Mouse (Mus musculus): ENCODE data around the gene Pnpo. TPM values are rescaled to one million over a fixed set of nuclear protein-coding genes. Genes with fewer than 3 reads are reported as not detected.

The Pnpo gene
- polyA plus RNA-seq, 1 experiment from 2014 or later, result 28.2 TPM

DNA sequence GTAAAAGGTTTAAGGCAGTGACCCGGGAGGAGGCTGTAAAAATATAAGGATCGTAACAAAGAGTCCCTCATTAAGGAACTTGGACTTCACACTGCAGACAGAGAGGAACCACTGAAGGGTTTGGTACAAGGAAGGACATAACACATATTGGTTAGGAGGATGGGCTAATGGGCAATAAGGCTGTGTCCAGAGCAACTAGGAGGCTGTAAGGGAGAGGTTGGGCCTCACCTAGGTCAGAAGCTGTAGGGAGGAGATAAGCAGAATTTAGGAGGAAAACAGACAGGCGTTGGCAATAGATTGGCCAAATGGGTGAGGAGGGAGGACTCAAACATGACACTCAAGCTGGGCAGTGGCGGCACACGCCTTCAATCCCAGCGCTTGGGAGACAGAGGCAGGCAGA is 26.4 kb downstream of the Pnpo start:
- Histone ChIP-seq H3K9ac (no peak overlapping the region), H3K4me3 (replicated peaks) (no peak overlapping the region), H3K27me3 (no peaks in the 10 kb centered on the region), H3K9me3 (replicated peaks) (no peaks in the 10 kb centered on the region), H3K4me2 (replicated peaks) (no peak overlapping the region), H3K27ac (replicated peaks) (no peak overlapping the region), H3K36me3 (0 out of 2 replicates have a peak, but pooled peaks cover 9% of the 10 kb centered on the region), H3K4me1 (peaks cover 15% of the 10 kb centered on the region)
- WGBS, result 94% methylated on average over 6 of the region's 6 CpGs
- no peak for ATAC-seq (ENCODE audit: insufficient number of reproducible peaks, low FRiP score, low TSS enrichment, low read depth)

- Histone ChIP-seq H3K4me1 (peaks cover 15% of the 10 kb centered on the region), H3K36me3 (peaks cover 14% of the 10 kb centered on the region; the same call in 1 of the 2 replicates), H3K9me3 (replicated peaks) (no peaks in the 10 kb centered on the region), H3K9ac (no peak overlapping the region), H3K4me2 (replicated peaks) (peak overlapping the region; percentile 91), H3K27me3 (no peaks in the 10 kb centered on the region), H3K27ac (replicated peaks) (peak overlapping the region; percentile 49; the same call in 1 of the 2 replicates), H3K4me3 (replicated peaks) (peak overlapping the region; percentile 84)
- 29% methylated on average over 13 of the region's 13 CpGs for WGBS
- no peak for ATAC-seq (ENCODE audit: insufficient number of reproducible peaks, low FRiP score, low TSS enrichment, low read depth)
These were observed 26.8 kb downstream of the Pnpo start for GRCm38 (mm10) chr11:96916885-96917396.

GRCm38 (mm10) chr11:96916044-96916884 is 27.5 kb downstream of the Pnpo start, which contains the start of gene Cdk5rap3:
Cdk5rap3 (minus strand) TSS chr11:96916496.
- H3K4me3 ChIP-seq (replicated peaks), result peak within 1 kb of the TSS; percentile 84
- no peaks in the 10 kb centered on the region for H3K9me3 ChIP-seq (replicated peaks)
- no peaks in the 10 kb centered on the region for H3K27me3 ChIP-seq
- peak within 1 kb of the TSS; percentile 88 for H3K27ac ChIP-seq (replicated peaks)
- WGBS, result under 1% methylated on average over 55 of the region's 55 CpGs
- ATAC-seq (ENCODE audit: insufficient number of reproducible peaks, low FRiP score, low TSS enrichment, low read depth), result peak; percentile 97
- peaks cover 15% of the 10 kb centered on the region for H3K4me1 ChIP-seq
- peak within 1 kb of the TSS; percentile 66 for H3K9ac ChIP-seq
- H3K36me3 ChIP-seq, result peaks cover 21% of the 10 kb centered on the region
- H3K4me2 ChIP-seq (replicated peaks), result peak within 1 kb of the TSS; percentile 91

DNA sequence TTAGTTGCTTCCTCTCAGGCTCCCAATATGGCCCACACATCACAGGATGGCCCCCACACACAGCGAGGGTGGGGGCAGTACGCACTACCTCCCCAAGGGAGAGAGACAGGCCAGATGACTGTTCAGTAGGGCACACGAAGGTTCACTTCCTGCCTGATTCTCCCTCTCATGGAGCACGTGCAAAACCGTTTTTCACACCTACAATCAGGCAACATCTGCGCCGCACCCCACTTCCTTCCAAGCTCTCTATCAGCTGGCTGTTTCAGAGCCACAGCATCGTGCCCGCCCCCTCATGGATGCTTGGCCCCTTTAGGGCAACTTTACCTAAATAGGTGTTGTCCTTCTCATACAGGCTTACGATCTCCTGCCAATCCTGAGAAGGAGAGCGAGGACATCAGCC is 31.1 kb downstream of the Pnpo start:
- Histone ChIP-seq H3K4me1 (peaks cover 15% of the 10 kb centered on the region), H3K36me3 (peaks cover 46% of the 10 kb centered on the region), H3K4me3 (replicated peaks) (no peak overlapping the region), H3K27me3 (no peaks in the 10 kb centered on the region), H3K9me3 (replicated peaks) (no peaks in the 10 kb centered on the region), H3K9ac (no peak overlapping the region), H3K27ac (replicated peaks) (no peak overlapping the region), H3K4me2 (replicated peaks) (no peak overlapping the region)
- WGBS, result 78% methylated on average over 11 of the region's 11 CpGs
- ATAC-seq (ENCODE audit: insufficient number of reproducible peaks, low FRiP score, low TSS enrichment, low read depth), result no peak

DNA sequence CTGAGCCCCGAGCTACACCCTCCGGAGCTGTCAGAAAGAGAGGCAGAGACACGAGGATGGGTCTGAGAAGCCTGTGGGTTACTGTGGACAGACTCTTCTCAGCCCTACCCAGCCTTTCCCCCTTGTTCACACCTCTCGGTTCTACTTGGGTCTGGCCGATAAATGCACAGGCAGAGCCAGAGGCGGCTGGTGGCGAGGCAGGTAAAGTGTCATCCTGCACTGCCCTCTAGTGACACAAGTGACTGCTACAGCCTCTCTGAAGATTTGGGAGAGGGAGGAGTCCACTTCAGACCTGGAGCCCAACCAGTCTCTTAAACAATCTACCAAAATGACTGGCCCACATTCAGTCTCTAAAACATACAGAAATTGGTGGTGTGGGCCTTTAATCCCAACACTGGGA is 33.8 kb downstream of the Pnpo start:
- H3K9ac ChIP-seq, result no peak overlapping the region
- ATAC-seq (ENCODE audit: insufficient number of reproducible peaks, low FRiP score, low TSS enrichment, low read depth), result peak; percentile 66; the same call in 1 of the 2 replicates
- no peaks in the 10 kb centered on the region for H3K27me3 ChIP-seq
- H3K9me3 ChIP-seq (replicated peaks), result no peaks in the 10 kb centered on the region
- H3K4me3 ChIP-seq (replicated peaks), result no peak overlapping the region
- H3K4me1 ChIP-seq, result peaks cover 4% of the 10 kb centered on the region
- no peak overlapping the region for H3K4me2 ChIP-seq (replicated peaks)
- no peak overlapping the region for H3K27ac ChIP-seq (replicated peaks)
- WGBS, result 18% methylated on average over 7 of the region's 7 CpGs
- peaks cover 54% of the 10 kb centered on the region for H3K36me3 ChIP-seq

DNA sequence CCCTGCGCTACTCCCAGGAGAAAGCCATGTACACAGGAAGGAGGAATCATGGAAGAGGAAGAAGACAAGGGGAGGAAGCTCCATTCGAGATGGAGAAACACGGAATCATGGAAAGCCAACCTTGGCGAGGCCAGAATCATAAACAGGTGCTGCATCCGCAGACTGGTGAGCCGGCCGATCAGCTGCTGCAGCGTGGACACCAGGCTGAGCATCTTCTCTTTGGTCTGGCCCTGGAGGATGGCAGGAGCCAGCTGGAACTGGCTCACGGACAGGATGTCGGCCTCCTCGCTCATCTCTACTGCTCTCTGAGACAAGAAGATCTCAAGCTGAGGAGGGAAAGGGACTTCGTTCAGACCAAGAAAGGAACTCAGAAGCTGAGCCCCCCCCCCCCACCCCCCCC is 35.2 kb downstream of the Pnpo start:
- H3K36me3 ChIP-seq, result peaks cover 54% of the 10 kb centered on the region
- no peak for ATAC-seq (ENCODE audit: insufficient number of reproducible peaks, low FRiP score, low TSS enrichment, low read depth)
- H3K9me3 ChIP-seq (replicated peaks), result no peaks in the 10 kb centered on the region
- no peak overlapping the region for H3K4me2 ChIP-seq (replicated peaks)
- H3K27ac ChIP-seq (replicated peaks), result no peak overlapping the region
- H3K4me3 ChIP-seq (replicated peaks), result no peak overlapping the region
- 88% methylated on average over 12 of the region's 12 CpGs for WGBS
- H3K27me3 ChIP-seq, result no peaks in the 10 kb centered on the region
- no peak overlapping the region for H3K9ac ChIP-seq
- 0 out of 2 replicates have a peak, but pooled peaks cover under 1% of the 10 kb centered on the region for H3K4me1 ChIP-seq

- no peak overlapping the region for H3K4me2 ChIP-seq (replicated peaks)
- no peak overlapping the region for H3K9ac ChIP-seq
- H3K4me3 ChIP-seq (replicated peaks), result no peak overlapping the region
- ATAC-seq (ENCODE audit: insufficient number of reproducible peaks, low FRiP score, low TSS enrichment, low read depth), result no peak
- H3K4me1 ChIP-seq, result 0 out of 2 replicates have a peak, but pooled peaks cover 10% of the 10 kb centered on the region
- H3K36me3 ChIP-seq, result peaks cover 37% of the 10 kb centered on the region
- no peaks in the 10 kb centered on the region for H3K27me3 ChIP-seq
- H3K9me3 ChIP-seq (replicated peaks), result no peaks in the 10 kb centered on the region
- H3K27ac ChIP-seq (replicated peaks), result no peak overlapping the region; the same call in 1 of the 2 replicates
- 78% methylated on average over 15 of the region's 15 CpGs for WGBS
These were observed 37.2 kb downstream of the Pnpo start for GRCm38 (mm10) chr11:96906431-96907161.

DNA sequence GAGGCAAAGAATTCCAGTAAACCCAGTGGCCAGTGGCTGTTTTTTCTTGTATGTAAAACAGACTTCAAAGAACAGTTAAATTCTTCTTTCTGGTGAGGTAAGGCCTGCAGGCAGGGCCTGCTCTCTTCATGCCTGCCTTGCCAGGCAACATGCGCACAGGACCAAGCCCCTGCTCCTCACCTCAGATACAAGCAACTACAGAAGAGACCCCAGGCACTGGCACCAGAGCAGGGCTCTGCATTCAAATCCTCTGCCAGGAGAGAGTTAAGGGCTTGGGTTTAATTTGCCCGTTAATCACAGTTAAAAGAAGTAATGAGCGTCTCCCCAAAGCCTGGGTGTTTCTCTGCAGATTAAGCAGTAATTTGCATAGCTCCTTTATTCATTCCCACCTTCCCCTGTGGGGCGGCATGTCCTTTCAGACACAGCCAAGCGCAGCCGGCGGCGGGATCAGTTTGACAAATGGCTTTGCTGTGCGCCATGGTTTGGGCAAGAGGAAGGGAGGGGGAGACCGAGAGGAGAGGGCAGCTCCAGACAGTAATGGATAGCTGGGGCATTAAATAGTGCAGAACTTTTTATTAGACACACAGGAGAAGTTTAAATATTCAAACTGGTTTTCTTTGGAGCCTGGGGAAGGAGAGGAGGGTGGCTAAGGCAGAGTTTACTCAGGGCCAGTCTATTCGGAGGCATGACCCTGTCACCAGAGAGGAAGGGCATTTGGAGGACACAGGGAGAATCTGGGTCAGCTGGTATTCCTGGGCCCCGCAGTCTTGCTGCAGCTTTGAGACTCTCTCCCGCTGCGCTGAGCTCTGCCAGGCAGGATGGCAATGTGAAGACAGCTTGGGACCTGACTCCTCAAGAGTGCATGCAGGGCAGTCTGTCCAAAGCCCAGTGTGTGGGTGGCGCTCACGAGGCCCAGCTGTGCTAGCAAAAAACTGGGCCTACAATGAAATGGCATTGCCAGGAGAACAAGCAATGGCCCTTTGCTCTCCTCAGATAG is 40.8 kb downstream of the Pnpo start:
- Histone ChIP-seq H3K4me1 (peaks cover 15% of the 10 kb centered on the region; the same call in 1 of the 2 replicates), H3K27me3 (no peaks in the 10 kb centered on the region), H3K9ac (no peak overlapping the region), H3K4me3 (replicated peaks) (no peak overlapping the region), H3K4me2 (replicated peaks) (no peak overlapping the region), H3K36me3 (peaks cover 11% of the 10 kb centered on the region), H3K27ac (replicated peaks) (no peak overlapping the region), H3K9me3 (replicated peaks) (no peaks in the 10 kb centered on the region)
- 30% methylated on average over 16 of the region's 16 CpGs for WGBS
- ATAC-seq (ENCODE audit: insufficient number of reproducible peaks, low FRiP score, low TSS enrichment, low read depth), result no peak

- H3K4me1 ChIP-seq, result peaks cover 15% of the 10 kb centered on the region; the same call in 1 of the 2 replicates
- no peak overlapping the region for H3K4me2 ChIP-seq (replicated peaks)
- no peaks in the 10 kb centered on the region for H3K27me3 ChIP-seq
- no peak overlapping the region for H3K9ac ChIP-seq
- no peaks in the 10 kb centered on the region for H3K36me3 ChIP-seq
- no peak overlapping the region for H3K4me3 ChIP-seq (replicated peaks)
- no peak overlapping the region for H3K27ac ChIP-seq (replicated peaks)
- no peaks in the 10 kb centered on the region for H3K9me3 ChIP-seq (replicated peaks)
- ATAC-seq (ENCODE audit: insufficient number of reproducible peaks, low FRiP score, low TSS enrichment, low read depth), result no peak
- WGBS, result 68% methylated on average over 9 of the region's 9 CpGs
These were observed 42.5 kb downstream of the Pnpo start for GRCm38 (mm10) chr11:96901332-96901731.

- ATAC-seq (ENCODE audit: insufficient number of reproducible peaks, low FRiP score, low TSS enrichment, low read depth), result 0 out of 2 replicates have a peak, but pooled peaks have one; percentile 31
- peaks cover 15% of the 10 kb centered on the region; the same call in 1 of the 2 replicates for H3K4me1 ChIP-seq
- 41% methylated on average over 13 of the region's 13 CpGs for WGBS
- no peaks in the 10 kb centered on the region for H3K27me3 ChIP-seq
- H3K9me3 ChIP-seq (replicated peaks), result no peaks in the 10 kb centered on the region
- H3K4me3 ChIP-seq (replicated peaks), result no peak overlapping the region
- no peak overlapping the region for H3K4me2 ChIP-seq (replicated peaks)
- no peak overlapping the region for H3K9ac ChIP-seq
- no peak overlapping the region for H3K27ac ChIP-seq (replicated peaks)
- no peaks in the 10 kb centered on the region for H3K36me3 ChIP-seq
These were observed 44.1 kb downstream of the Pnpo start for GRCm38 (mm10) chr11:96899449-96900306.
